Mouse (Mus musculus): ENCODE measurements around the gene Tulp2. TPM values are rescaled to one million over a fixed set of nuclear protein-coding genes. Genes with fewer than 3 reads are reported as not detected.
A peak's percentile ranks its signal among the peaks of the same experiment; 100 is the strongest.
"Not testable (repeated sequence)": the region's sequence is repeated elsewhere in the genome, so short reads cannot be mapped to it uniquely, and the experiment has no call there.

The Tulp2 gene
- polyA plus RNA-seq, 1 experiment from 2014 or later = 0.15 TPM

DNA sequence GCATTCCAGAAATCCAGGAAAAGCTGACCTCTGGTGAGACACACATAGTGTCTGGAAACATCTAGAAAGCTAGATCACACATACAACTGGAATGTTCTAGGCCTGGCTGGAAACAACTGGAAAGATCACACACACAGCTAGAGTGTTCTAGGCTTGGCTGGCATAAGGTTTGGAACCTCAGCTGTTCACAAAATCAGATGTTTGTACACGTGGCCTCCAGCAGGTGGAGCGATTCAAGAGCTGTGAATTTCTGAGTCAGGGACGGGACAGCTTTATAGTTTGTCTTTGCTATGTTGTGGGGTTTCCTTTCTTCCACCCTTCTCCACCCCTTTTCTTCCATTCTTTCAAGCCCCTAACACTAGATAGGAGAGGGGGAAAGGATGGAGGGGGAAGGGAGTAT lies 4.7 kb upstream of the Tulp2 start:
- ATAC-seq (ENCODE audit: low FRiP score) = no peak
- H3K4me2 ChIP-seq = no peak overlapping the region
- no peak overlapping the region for H3K4me3 ChIP-seq (ENCODE audit: low read depth, low read length)
- no peaks in the 10 kb centered on the region for H3K36me3 ChIP-seq (ENCODE audit: control insufficient read depth, insufficient read depth, low read length)
- no peak overlapping the region for H3K9ac ChIP-seq (ENCODE audit: low read length)
- H3K9me3 ChIP-seq (ENCODE audit: control insufficient read depth, low read length) = no peaks in the 10 kb centered on the region
- 23% methylated on average over 3 of the region's 3 CpGs for WGBS
- DNase-seq (ENCODE audit: low spot score, missing footprints) = peak; percentile 83
- H3K4me1 ChIP-seq (ENCODE audit: control insufficient read depth, insufficient read depth, low read length) = no peaks in the 10 kb centered on the region
- no peak overlapping the region for H3K27ac ChIP-seq (ENCODE audit: low read depth, low read length)
- H3K27me3 ChIP-seq (ENCODE audit: control insufficient read depth, insufficient read depth, low read length) = no peaks in the 10 kb centered on the region

DNA sequence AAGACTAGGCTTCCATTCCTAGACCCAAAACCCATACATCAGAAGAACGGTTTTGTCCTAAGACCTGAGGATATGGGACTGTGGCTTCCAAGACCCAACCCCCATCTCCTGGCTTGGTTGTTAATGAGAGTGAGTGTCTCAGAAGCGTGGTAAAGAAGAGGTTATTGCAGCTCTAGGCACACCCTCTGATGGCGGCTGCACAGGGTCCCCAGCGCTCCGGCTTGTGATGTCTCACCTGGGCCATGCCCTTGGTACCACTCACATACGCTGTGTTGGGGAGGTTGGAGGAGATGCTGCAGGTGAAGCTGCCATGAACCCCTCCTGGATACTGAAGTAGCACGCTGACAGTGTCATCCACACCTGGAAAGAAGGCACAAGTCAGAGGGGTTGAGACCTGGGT lies 2.9 kb upstream of the Tulp2 start:
- ATAC-seq (ENCODE audit: low FRiP score) = no peak
- Histone ChIP-seq H3K4me2 (no peak overlapping the region), H3K27me3 (ENCODE audit: control insufficient read depth, insufficient read depth, low read length) (no peaks in the 10 kb centered on the region), H3K36me3 (ENCODE audit: control insufficient read depth, insufficient read depth, low read length) (no peaks in the 10 kb centered on the region), H3K9ac (ENCODE audit: low read length) (no peak overlapping the region), H3K4me3 (ENCODE audit: low read depth, low read length) (no peak overlapping the region), H3K9me3 (ENCODE audit: control insufficient read depth, low read length) (no peaks in the 10 kb centered on the region), H3K27ac (ENCODE audit: low read depth, low read length) (no peak overlapping the region), H3K4me1 (ENCODE audit: control insufficient read depth, insufficient read depth, low read length) (no peaks in the 10 kb centered on the region)
- no peak for DNase-seq (ENCODE audit: low spot score, missing footprints)
- WGBS = 96% methylated on average over 7 of the region's 7 CpGs

DNA sequence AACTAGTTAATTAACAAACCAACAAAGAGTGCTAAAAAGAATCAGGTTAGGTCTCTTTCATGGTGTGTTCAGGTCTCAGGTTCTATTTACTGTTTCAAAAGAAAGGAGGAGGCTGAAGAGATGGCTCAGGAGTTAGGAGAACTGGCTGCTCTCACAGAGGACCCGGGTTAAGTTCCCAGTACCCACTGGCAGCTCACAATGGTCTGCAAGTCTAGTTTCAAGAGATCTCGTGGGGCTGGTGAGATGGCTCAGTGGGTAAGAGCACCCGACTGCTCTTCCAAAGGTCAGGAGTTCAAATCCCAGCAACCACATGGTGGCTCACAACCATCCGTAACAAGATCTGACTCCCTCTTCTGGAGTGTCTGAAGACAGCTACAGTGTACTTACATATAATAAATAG lies 1.4 kb upstream of the Tulp2 start:
- not testable (repeated sequence) for DNase-seq (ENCODE audit: low spot score, missing footprints); H3K4me1 ChIP-seq (ENCODE audit: control insufficient read depth, insufficient read depth, low read length); H3K4me2 ChIP-seq; ATAC-seq (ENCODE audit: low FRiP score); H3K9ac ChIP-seq (ENCODE audit: low read length); H3K9me3 ChIP-seq (ENCODE audit: control insufficient read depth, low read length); H3K27ac ChIP-seq (ENCODE audit: low read depth, low read length); H3K36me3 ChIP-seq (ENCODE audit: control insufficient read depth, insufficient read depth, low read length); H3K27me3 ChIP-seq (ENCODE audit: control insufficient read depth, insufficient read depth, low read length); H3K4me3 ChIP-seq (ENCODE audit: low read depth, low read length)
- WGBS = 76% methylated on average over 3 of the region's 4 CpGs

DNA sequence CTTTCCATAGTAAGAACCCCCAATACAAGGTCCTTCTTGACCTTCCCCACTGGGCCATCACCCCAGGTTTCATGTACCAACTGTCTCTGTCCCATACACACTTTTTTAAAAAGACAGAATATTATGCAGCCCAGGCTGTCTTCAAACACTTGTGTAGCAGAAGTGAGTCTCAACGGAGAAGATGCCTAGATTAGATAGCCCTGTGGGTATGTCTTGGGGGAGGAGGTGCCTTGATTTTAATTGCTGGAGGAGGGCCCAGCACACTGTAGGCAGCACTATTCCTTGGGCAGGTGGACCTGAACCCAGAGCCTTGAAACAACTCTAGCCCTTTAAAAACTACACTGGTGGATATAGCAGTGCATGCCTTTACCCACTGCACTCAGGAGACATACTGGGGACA lies 489 bp downstream of the Tulp2 start:
- ATAC-seq (ENCODE audit: low FRiP score) (no peak), DNase-seq (ENCODE audit: low spot score, missing footprints) (no peak)
- H3K4me1 ChIP-seq (ENCODE audit: control insufficient read depth, insufficient read depth, low read length) = no peaks in the 10 kb centered on the region
- no peak overlapping the region for H3K9ac ChIP-seq (ENCODE audit: low read length)
- no peak overlapping the region for H3K27ac ChIP-seq (ENCODE audit: low read depth, low read length)
- H3K4me2 ChIP-seq = no peak overlapping the region
- WGBS = 88% methylated on average over 1 of the region's 1 CpGs
- no peaks in the 10 kb centered on the region for H3K27me3 ChIP-seq (ENCODE audit: control insufficient read depth, insufficient read depth, low read length)
- H3K9me3 ChIP-seq (ENCODE audit: control insufficient read depth, low read length) = no peaks in the 10 kb centered on the region
- no peak overlapping the region for H3K4me3 ChIP-seq (ENCODE audit: low read depth, low read length)
- H3K36me3 ChIP-seq (ENCODE audit: control insufficient read depth, insufficient read depth, low read length) = no peaks in the 10 kb centered on the region

DNA sequence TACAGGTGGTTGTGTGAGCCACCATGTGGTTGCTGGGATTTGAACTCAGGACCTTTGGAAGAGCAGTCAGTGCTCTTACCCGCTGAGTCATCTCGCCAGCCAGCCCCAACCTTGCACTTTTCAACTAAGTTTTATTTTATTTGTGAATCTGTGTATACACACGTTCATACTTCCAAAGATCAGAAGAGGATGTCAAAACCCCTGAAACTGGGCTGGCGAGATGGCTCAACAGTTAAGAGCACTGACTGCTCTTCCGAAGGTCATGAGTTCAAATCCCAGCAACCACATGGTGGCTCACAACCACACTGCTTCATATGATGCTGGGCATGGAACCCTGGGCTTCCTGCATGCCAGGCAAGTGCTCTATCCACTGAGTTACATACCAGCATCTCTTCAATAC lies 3.3 kb downstream of the Tulp2 start:
- H3K36me3 ChIP-seq (ENCODE audit: control insufficient read depth, insufficient read depth, low read length); H3K4me1 ChIP-seq (ENCODE audit: control insufficient read depth, insufficient read depth, low read length); DNase-seq (ENCODE audit: low spot score, missing footprints); H3K9me3 ChIP-seq (ENCODE audit: control insufficient read depth, low read length); H3K27ac ChIP-seq (ENCODE audit: low read depth, low read length); ATAC-seq (ENCODE audit: low FRiP score); H3K27me3 ChIP-seq (ENCODE audit: control insufficient read depth, insufficient read depth, low read length); H3K4me3 ChIP-seq (ENCODE audit: low read depth, low read length); H3K9ac ChIP-seq (ENCODE audit: low read length); H3K4me2 ChIP-seq: not testable (repeated sequence)
- 85% methylated on average over 5 of the region's 5 CpGs for WGBS

DNA sequence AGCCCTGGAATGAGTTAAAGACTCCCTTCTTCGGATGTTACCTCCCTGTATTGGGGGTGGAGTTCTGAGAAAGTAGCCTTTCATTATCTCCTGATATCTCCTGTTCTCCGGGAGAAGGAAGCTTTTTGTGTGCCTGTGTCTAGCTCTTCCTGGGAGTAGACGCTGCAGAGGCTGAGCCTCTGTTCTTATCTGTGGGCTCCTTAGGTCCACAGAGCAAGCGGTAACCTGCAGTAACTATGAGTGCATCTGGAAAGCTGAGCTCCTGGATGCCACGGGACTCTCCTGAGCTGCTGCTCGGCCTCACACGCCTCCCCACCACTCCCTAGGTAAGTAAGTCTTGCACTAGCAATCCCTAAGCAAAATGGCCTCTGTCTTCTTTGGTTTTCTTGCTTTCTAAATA lies 4.5 kb downstream of the Tulp2 start:
- no peak for ATAC-seq (ENCODE audit: low FRiP score)
- Histone ChIP-seq H3K36me3 (ENCODE audit: control insufficient read depth, insufficient read depth, low read length) (no peaks in the 10 kb centered on the region), H3K27ac (ENCODE audit: low read depth, low read length) (no peak overlapping the region), H3K9ac (ENCODE audit: low read length) (no peak overlapping the region), H3K9me3 (ENCODE audit: control insufficient read depth, low read length) (no peaks in the 10 kb centered on the region), H3K4me2 (no peak overlapping the region), H3K27me3 (ENCODE audit: control insufficient read depth, insufficient read depth, low read length) (no peaks in the 10 kb centered on the region), H3K4me3 (ENCODE audit: low read depth, low read length) (no peak overlapping the region), H3K4me1 (ENCODE audit: control insufficient read depth, insufficient read depth, low read length) (no peaks in the 10 kb centered on the region; the same call in 1 of the 2 replicates)
- WGBS = 85% methylated on average over 7 of the region's 7 CpGs
- no peak for DNase-seq (ENCODE audit: low spot score, missing footprints)

DNA sequence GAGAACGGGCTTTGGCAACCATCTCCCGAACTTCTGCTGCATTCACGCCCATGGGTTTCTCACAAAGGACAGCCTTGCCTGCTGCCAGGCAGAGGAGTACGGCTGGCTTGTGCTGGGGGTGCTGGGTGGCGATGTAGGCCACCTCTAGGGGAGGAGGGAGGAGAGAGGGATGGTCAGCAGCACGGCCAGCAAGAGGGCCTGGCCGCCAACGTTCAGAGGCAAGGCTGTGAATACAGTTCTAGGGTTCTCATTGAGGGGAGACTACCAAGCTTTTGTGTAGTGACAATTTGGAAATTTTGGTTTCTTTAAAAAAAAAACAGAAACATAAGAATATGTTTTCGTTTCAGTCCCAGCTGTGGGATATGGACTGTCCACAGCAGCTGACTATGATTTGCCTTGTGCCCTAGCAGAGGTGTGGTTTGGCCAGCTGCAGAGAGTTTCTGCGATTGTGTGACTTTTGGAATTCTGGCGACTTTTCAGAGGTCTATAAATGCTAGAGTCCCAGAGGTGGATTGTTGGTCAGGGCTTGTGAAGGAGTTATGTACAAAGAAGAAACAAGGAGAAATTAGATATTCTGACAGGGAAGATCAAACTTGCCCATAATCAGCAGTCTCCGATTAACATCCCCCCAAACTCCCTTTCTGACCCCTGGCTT lies 5.2 kb downstream of the Tulp2 start, which contains the start of gene Gm45808:
Gene Gm45808, minus strand, starts transcription at position 51 of the 655 bp plus-strand sequence.
- Histone ChIP-seq H3K4me1 (ENCODE audit: control insufficient read depth, insufficient read depth, low read length) (no peaks in the 10 kb centered on the region; the same call in 1 of the 2 replicates), H3K36me3 (ENCODE audit: control insufficient read depth, insufficient read depth, low read length) (no peaks in the 10 kb centered on the region), H3K9ac (ENCODE audit: low read length) (no peak within 1 kb of the TSS), H3K4me2 (no peak within 1 kb of the TSS), H3K4me3 (ENCODE audit: low read depth, low read length) (no peak within 1 kb of the TSS), H3K9me3 (ENCODE audit: control insufficient read depth, low read length) (no peaks in the 10 kb centered on the region), H3K27ac (ENCODE audit: low read depth, low read length) (no peak within 1 kb of the TSS), H3K27me3 (ENCODE audit: control insufficient read depth, insufficient read depth, low read length) (no peaks in the 10 kb centered on the region)
- DNase-seq (ENCODE audit: low spot score, missing footprints) = no peak
- no peak for ATAC-seq (ENCODE audit: low FRiP score)
- 86% methylated on average over 12 of the region's 12 CpGs for WGBS

DNA sequence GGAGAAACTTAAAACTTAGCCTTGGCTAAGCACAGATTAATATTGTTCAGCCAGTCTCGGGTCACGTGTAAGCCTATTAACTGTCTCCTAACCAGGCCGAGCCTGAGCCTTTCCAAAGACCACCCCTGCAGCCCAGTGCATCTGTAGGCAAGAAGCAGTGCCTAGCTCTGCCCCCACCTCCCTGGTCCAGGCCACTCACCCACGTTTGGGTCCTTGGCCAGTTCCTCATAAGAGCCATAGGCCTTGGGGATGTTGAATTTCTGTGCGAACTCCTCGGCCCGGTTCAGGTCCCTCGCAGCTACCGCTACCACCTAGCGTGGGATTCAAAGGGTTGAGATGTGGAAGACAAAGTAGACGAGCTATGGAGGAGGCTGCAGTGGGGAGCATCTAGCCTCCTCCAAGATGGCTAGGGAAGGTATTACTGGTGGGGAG lies 6.2 kb downstream of the Tulp2 start:
- Histone ChIP-seq H3K9ac (ENCODE audit: low read length) (peak overlapping the region; percentile 80), H3K4me2 (peak overlapping the region; percentile 70), H3K27me3 (ENCODE audit: control insufficient read depth, insufficient read depth, low read length) (no peaks in the 10 kb centered on the region), H3K27ac (ENCODE audit: low read depth, low read length) (peak overlapping the region; percentile 20; the same call in 1 of the 2 replicates), H3K4me3 (ENCODE audit: low read depth, low read length) (peak overlapping the region; percentile 49), H3K4me1 (ENCODE audit: control insufficient read depth, insufficient read depth, low read length) (no peaks in the 10 kb centered on the region; the same call in 1 of the 2 replicates), H3K9me3 (ENCODE audit: control insufficient read depth, low read length) (no peaks in the 10 kb centered on the region), H3K36me3 (ENCODE audit: control insufficient read depth, insufficient read depth, low read length) (no peaks in the 10 kb centered on the region)
- DNase-seq (ENCODE audit: low spot score, missing footprints) (peak; percentile 95), ATAC-seq (ENCODE audit: low FRiP score) (peak; percentile 49)
- 17% methylated on average over 11 of the region's 11 CpGs for WGBS

DNA sequence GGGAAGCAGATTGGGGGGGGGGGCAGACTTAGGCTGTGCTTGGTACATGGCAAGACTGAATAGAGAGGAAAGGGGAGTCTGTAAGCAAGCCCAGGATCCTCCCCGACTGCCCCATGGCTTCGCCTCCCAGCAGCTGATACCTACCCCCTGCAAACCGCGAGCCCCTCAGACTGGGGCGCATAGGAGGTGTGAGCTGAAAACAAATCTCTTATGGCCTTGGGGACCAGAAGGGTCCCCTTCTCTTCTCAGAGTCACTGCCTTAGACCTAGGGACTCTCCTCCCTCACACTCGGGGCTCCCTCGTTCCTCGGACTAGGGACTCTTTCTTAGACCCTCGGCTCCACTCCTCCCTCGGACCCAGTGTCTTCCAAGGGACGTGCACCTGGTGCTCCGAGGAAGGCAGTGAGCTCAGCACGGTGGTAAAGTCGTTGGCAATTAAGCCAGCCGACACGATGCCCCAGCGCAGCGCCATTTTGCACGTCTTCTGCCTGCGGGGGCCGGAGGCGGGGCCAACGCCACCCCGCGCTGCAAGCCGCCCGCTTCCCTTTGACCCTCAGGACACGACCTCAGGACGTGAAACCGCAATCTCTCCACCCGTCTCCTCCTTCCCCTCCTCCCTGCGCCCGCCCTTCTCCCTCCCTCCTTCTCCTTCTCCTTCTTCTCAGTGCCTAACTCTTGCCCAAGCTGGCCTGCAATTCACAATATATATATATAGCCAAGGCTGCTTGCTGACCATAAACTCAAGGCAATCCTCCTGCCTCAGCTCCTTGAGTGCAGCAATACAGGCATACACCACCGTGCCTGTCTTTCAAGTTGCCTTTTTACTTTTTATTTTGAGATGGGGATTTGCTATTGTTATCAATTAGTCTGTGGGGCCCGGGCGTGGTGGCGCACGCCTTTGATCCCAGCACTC lies 6.9 kb downstream of the Tulp2 start, which contains the start of gene Dhdh:
Gene Dhdh, minus strand, starts transcription at position 513 of the 912 bp plus-strand sequence.
- Histone ChIP-seq H3K9me3 (ENCODE audit: control insufficient read depth, low read length) (no peaks in the 10 kb centered on the region), H3K4me3 (ENCODE audit: low read depth, low read length) (peak within 1 kb of the TSS; percentile 49), H3K27me3 (ENCODE audit: control insufficient read depth, insufficient read depth, low read length) (no peaks in the 10 kb centered on the region), H3K9ac (ENCODE audit: low read length) (peak within 1 kb of the TSS; percentile 80), H3K4me2 (peak within 1 kb of the TSS; percentile 70), H3K27ac (ENCODE audit: low read depth, low read length) (peak within 1 kb of the TSS; percentile 20; the same call in 1 of the 2 replicates), H3K4me1 (ENCODE audit: control insufficient read depth, insufficient read depth, low read length) (no peaks in the 10 kb centered on the region; the same call in 1 of the 2 replicates), H3K36me3 (ENCODE audit: control insufficient read depth, insufficient read depth, low read length) (no peaks in the 10 kb centered on the region)
- WGBS = 7% methylated on average over 38 of the region's 38 CpGs
- DNase-seq (ENCODE audit: low spot score, missing footprints) (peak; percentile 95), ATAC-seq (ENCODE audit: low FRiP score) (peak; percentile 70)
